Mouse (Mus musculus): ENCODE results near the gene AI597479. TPM values are rescaled to one million over a fixed set of nuclear protein-coding genes. Genes with fewer than 3 reads are reported as not detected.

Gene AI597479
- polyA plus RNA-seq, 1 experiment = 6.3 TPM

DNA sequence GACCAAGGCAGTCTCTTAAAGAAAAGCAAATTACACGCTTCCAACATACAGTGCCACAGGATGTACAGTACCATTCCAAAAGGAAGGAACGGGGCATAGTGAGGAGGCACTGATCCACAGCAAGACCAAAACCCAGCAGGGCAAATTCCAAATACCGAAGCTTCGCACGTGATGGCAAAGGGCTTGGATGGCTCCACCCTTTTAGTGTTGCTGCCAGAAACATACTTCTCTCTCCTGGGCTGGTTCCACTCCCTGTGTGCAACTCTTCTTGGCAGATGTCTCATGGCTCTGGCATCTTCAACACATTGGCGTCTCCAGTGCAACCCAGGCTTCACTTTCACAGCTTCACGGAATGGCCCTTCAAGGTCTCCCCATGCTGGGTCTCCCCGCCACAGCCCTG is 18.9 kb downstream of the AI597479 start:
- Histone ChIP-seq H3K36me3 (ENCODE audit: control insufficient read depth, insufficient read depth, low read length) (peaks cover 30% of the 10 kb centered on the region), H3K4me1 (replicated peaks; ENCODE audit: control insufficient read depth, insufficient read depth, low read length) (no peaks in the 10 kb centered on the region), H3K4me3 (ENCODE audit: control insufficient read depth, insufficient read depth, low read length) (no peak overlapping the region), H3K27me3 (ENCODE audit: control insufficient read depth, insufficient read depth, low read length) (no peaks in the 10 kb centered on the region), H3K27ac (ENCODE audit: control insufficient read depth, insufficient read depth, low read length) (no peak overlapping the region)
- TF ChIP-seq POLR2A (IDR thresholded peaks at IDR 0.05; ENCODE audit: control insufficient read depth, extremely low read depth, insufficient read depth, low read length, poor library complexity) (no peak), CTCF (IDR thresholded peaks at IDR 0.05; ENCODE audit: borderline replicate concordance, control insufficient read depth, extremely low read depth, insufficient read depth, low read length, poor library complexity) (no peak)
- 97% methylated on average over 8 of the region's 8 CpGs for WGBS
- no peak for DNase-seq

DNA sequence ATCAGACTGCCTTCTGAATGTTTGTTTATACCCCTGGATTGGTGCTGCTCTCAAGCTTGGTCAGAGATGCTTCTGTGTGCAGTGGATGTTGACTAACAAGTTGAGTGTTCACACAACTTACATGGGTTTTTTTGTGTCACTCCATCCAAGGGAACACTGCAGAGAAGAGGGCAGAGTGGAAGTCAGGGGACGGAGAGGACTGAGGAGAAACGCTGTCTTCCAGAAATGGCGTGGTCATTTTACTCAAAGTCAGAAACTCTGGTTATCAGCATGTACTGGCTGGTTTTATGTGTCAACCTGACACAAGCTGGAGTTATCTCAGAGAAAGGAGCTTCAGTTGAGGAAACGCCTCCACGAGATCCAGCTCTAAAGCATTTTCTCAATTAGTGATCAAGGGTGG is 22.4 kb downstream of the AI597479 start:
- no peak for TF ChIP-seq POLR2A (IDR thresholded peaks at IDR 0.05; ENCODE audit: control insufficient read depth, extremely low read depth, insufficient read depth, low read length, poor library complexity)
- TF ChIP-seq CTCF (IDR thresholded peaks at IDR 0.05; ENCODE audit: borderline replicate concordance, control insufficient read depth, extremely low read depth, insufficient read depth, low read length, poor library complexity) = no peak
- no peak overlapping the region for H3K27ac ChIP-seq (ENCODE audit: control insufficient read depth, insufficient read depth, low read length)
- DNase-seq = no peak
- H3K27me3 ChIP-seq (ENCODE audit: control insufficient read depth, insufficient read depth, low read length) = no peaks in the 10 kb centered on the region
- H3K4me1 ChIP-seq (replicated peaks; ENCODE audit: control insufficient read depth, insufficient read depth, low read length) = no peaks in the 10 kb centered on the region
- WGBS = 97% methylated on average over 5 of the region's 5 CpGs
- H3K36me3 ChIP-seq (ENCODE audit: control insufficient read depth, insufficient read depth, low read length) = peaks cover 10% of the 10 kb centered on the region
- H3K4me3 ChIP-seq (ENCODE audit: control insufficient read depth, insufficient read depth, low read length) = no peak overlapping the region

DNA sequence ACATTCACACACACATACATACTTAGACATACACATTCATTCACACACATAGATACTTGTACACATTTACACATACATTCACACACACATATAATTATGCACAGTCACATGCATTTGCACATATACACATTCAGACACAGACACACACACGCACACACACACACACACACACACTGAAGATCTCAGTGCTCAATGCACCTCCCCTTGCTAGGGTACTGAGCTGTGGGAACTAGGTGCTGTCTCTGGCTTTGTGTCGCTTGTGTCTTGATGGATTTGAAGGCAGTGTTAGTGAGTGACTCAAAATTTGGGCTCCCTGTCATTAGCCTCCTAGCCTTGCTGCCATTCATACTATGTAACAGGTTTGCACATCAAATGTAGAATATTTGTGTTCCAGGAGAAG is 24.1 kb downstream of the AI597479 start:
- no peaks in the 10 kb centered on the region; the same call in 1 of the 2 replicates for H3K36me3 ChIP-seq (ENCODE audit: control insufficient read depth, insufficient read depth, low read length)
- TF ChIP-seq CTCF (IDR thresholded peaks at IDR 0.05; ENCODE audit: borderline replicate concordance, control insufficient read depth, extremely low read depth, insufficient read depth, low read length, poor library complexity) (no peak), POLR2A (IDR thresholded peaks at IDR 0.05; ENCODE audit: control insufficient read depth, extremely low read depth, insufficient read depth, low read length, poor library complexity) (no peak)
- 90% methylated on average over 2 of the region's 2 CpGs for WGBS
- no peak overlapping the region for H3K4me3 ChIP-seq (ENCODE audit: control insufficient read depth, insufficient read depth, low read length)
- no peak for DNase-seq
- H3K27ac ChIP-seq (ENCODE audit: control insufficient read depth, insufficient read depth, low read length) = no peak overlapping the region
- H3K4me1 ChIP-seq (replicated peaks; ENCODE audit: control insufficient read depth, insufficient read depth, low read length) = no peaks in the 10 kb centered on the region
- H3K27me3 ChIP-seq (ENCODE audit: control insufficient read depth, insufficient read depth, low read length) = no peaks in the 10 kb centered on the region

GRCm38 (mm10) chr1:43124726-43125125 is 26.2 kb downstream of the AI597479 start:
- 92% methylated on average over 4 of the region's 4 CpGs for WGBS
- Histone ChIP-seq H3K27me3 (ENCODE audit: control insufficient read depth, insufficient read depth, low read length) (no peaks in the 10 kb centered on the region), H3K36me3 (ENCODE audit: control insufficient read depth, insufficient read depth, low read length) (no peaks in the 10 kb centered on the region), H3K4me3 (ENCODE audit: control insufficient read depth, insufficient read depth, low read length) (no peak overlapping the region), H3K4me1 (replicated peaks; ENCODE audit: control insufficient read depth, insufficient read depth, low read length) (peaks cover 5% of the 10 kb centered on the region; the same call in 1 of the 2 replicates), H3K27ac (ENCODE audit: control insufficient read depth, insufficient read depth, low read length) (no peak overlapping the region)
- no peak for TF ChIP-seq POLR2A (IDR thresholded peaks at IDR 0.05; ENCODE audit: control insufficient read depth, extremely low read depth, insufficient read depth, low read length, poor library complexity)
- TF ChIP-seq CTCF (IDR thresholded peaks at IDR 0.05; ENCODE audit: borderline replicate concordance, control insufficient read depth, extremely low read depth, insufficient read depth, low read length, poor library complexity) = no peak
- no peak for DNase-seq

- H3K36me3 ChIP-seq (ENCODE audit: control insufficient read depth, insufficient read depth, low read length) = no peaks in the 10 kb centered on the region
These were observed 28.7 kb downstream of the AI597479 start for GRCm38 (mm10) chr1:43127196-43127595.

DNA sequence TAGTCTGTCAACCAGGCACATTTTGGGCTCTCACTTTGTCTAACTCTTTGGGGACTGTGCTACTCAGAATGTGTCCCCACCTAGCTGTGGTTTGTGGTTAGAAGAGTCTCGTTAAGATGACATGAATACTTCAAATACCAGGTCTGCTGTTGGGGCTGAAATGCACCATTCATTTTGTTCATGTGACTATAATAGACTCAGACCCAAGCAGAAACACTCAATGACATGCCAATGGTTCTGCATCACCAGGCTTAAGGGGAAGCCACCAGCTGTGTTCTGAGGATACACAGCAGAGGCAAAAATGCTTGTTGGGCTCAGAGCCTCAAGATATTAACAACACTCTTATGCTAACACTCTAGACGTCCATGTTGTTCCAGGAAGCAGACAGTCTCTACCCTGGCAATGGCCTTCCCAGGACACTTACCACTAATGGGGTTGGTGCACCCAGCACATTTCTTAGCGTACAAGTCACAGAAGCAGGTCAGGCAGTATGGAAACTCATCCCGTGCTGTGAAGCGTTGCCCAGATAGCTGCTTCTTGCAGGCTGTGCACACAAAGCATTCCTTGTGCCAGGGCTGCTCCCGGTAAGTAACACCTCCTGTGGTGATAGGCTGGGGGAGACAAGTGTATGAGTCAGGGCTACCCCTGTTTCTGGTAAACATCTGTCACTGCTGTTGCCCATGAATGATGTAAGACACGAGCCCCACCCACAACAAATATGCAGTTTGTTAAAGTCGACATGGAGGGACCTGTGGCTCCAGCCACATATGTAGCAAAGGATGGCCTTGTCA is 29.5 kb downstream of the AI597479 start:
- no peak overlapping the region for H3K4me3 ChIP-seq (ENCODE audit: control insufficient read depth, insufficient read depth, low read length)
- TF ChIP-seq CTCF (IDR thresholded peaks at IDR 0.05; ENCODE audit: borderline replicate concordance, control insufficient read depth, extremely low read depth, insufficient read depth, low read length, poor library complexity) = no peak
- TF ChIP-seq POLR2A (IDR thresholded peaks at IDR 0.05; ENCODE audit: control insufficient read depth, extremely low read depth, insufficient read depth, low read length, poor library complexity) = no peak
- no peaks in the 10 kb centered on the region for H3K36me3 ChIP-seq (ENCODE audit: control insufficient read depth, insufficient read depth, low read length)
- 76% methylated on average over 8 of the region's 8 CpGs for WGBS
- DNase-seq = no peak
- H3K27ac ChIP-seq (ENCODE audit: control insufficient read depth, insufficient read depth, low read length) = no peak overlapping the region
- H3K27me3 ChIP-seq (ENCODE audit: control insufficient read depth, insufficient read depth, low read length) = no peaks in the 10 kb centered on the region
- H3K4me1 ChIP-seq (replicated peaks; ENCODE audit: control insufficient read depth, insufficient read depth, low read length) = peaks cover 10% of the 10 kb centered on the region; the same call in 1 of the 2 replicates

More at GRCm38 (mm10) chr1:43127196-43127595, 28.7 kb downstream of the AI597479 start:
- H3K27me3 ChIP-seq (ENCODE audit: control insufficient read depth, insufficient read depth, low read length) = no peaks in the 10 kb centered on the region
- H3K4me3 ChIP-seq (ENCODE audit: control insufficient read depth, insufficient read depth, low read length) = no peak overlapping the region
- no peak for DNase-seq
- no peak overlapping the region for H3K27ac ChIP-seq (ENCODE audit: control insufficient read depth, insufficient read depth, low read length)
- TF ChIP-seq POLR2A (IDR thresholded peaks at IDR 0.05; ENCODE audit: control insufficient read depth, extremely low read depth, insufficient read depth, low read length, poor library complexity) (no peak), CTCF (IDR thresholded peaks at IDR 0.05; ENCODE audit: borderline replicate concordance, control insufficient read depth, extremely low read depth, insufficient read depth, low read length, poor library complexity) (no peak)
- peaks cover 10% of the 10 kb centered on the region; the same call in 1 of the 2 replicates for H3K4me1 ChIP-seq (replicated peaks; ENCODE audit: control insufficient read depth, insufficient read depth, low read length)

Data from thymus, adult 2 months (tissue).